Mouse (Mus musculus) heart, postnatal 0 days (tissue): ENCODE results near the gene Uchl5. TPM values are rescaled to one million over a fixed set of nuclear protein-coding genes. Genes with fewer than 3 reads are reported as not detected.

Experiments
- ATAC-seq: fragments of 200-750 bp; cut with Nextera tagmentation; 2 replicates; pipeline ENCODE4 v1.8.0; 2017; ENCODE audit warnings: low read depth, moderate number of reproducible peaks, moderate library complexity; ENCODE audit not compliant: insufficient read depth
- DNase-seq: peaks from one replicate; pipeline ENCODE4 v3.0.0-alpha.2; 2016; ENCODE audit warnings: low spot score
- H3K27ac ChIP-seq: fragments of 300-500 bp; sonication (generic); 2 replicates; pipeline ENCODE4 v1.5.1; 2014; ENCODE audit warnings: low read depth, mild to moderate bottlenecking
- H3K27me3 ChIP-seq: fragments of 300-500 bp; sonication (generic); 2 replicates; pipeline ENCODE4 v1.6.1; 2014; ENCODE audit warnings: low read length, mixed read lengths; ENCODE audit not compliant: control insufficient read depth, insufficient read depth
- H3K36me3 ChIP-seq: fragments of 300-500 bp; sonication (generic); replicated peaks from 2 replicates; pipeline ENCODE4 v1.6.1; 2014; ENCODE audit warnings: low read length, mixed read lengths; ENCODE audit not compliant: control insufficient read depth, insufficient read depth
- H3K4me1 ChIP-seq: fragments of 300-500 bp; sonication (generic); 2 replicates; pipeline ENCODE4 v1.6.1; 2014; ENCODE audit warnings: antibody characterized with exemption; ENCODE audit not compliant: control insufficient read depth, insufficient read depth
- H3K4me2 ChIP-seq: fragments of 300-500 bp; sonication (generic); 2 replicates; pipeline ENCODE4 v1.6.1; 2014; ENCODE audit warnings: low read depth, mild to moderate bottlenecking, low read length, moderate library complexity
- H3K4me3 ChIP-seq: fragments of 300-500 bp; sonication (generic); 2 replicates; pipeline ENCODE4 v1.5.1; 2014; ENCODE audit warnings: low read depth, low read length
- H3K9ac ChIP-seq: fragments of 300-500 bp; sonication (generic); replicated peaks from 2 replicates; pipeline ENCODE4 v1.6.1; 2014; ENCODE audit warnings: low read depth, low read length, mixed read lengths
- H3K9me3 ChIP-seq: fragments of 300-500 bp; sonication (generic); replicated peaks from 2 replicates; pipeline ENCODE4 v1.6.1; 2016; ENCODE audit warnings: low read length; ENCODE audit not compliant: control insufficient read depth
- CTCF ChIP-seq: IDR thresholded peaks from 2 replicates; pipeline ENCODE4 v1.5.1; 2016; ENCODE audit warnings: antibody characterized with exemption, control low read depth, low read depth
- EP300 ChIP-seq: IDR thresholded peaks from 2 replicates; pipeline ENCODE4 v1.6.1; 2016; ENCODE audit warnings: antibody characterized with exemption, low read depth
- WGBS: fragments of 180-500 bp; shearing (Covaris S2); extraction: QIAGEN DNeasy Blood & Tissue Kit; methylation state at CpG from one replicate; pipeline ENCODE4 v1.1.7; 2014; 5-methylcytosine and 5-hydroxymethylcytosine counted together
- polyA plus RNA-seq: library from polyadenylated mRNA; unstranded; fragments of >200 nt; fragmentation: Nextera tagmentation; extraction: Ambion mirVana; gene quantifications from 2 replicates; pipeline ENCODE4 v1.2.1, GENCODE M21; 2015
- total RNA-seq: library from RNA; depleted of rRNA; stranded (reverse); fragments of >200 nt; gene quantifications from 2 replicates; pipeline ENCODE4 v1.2.3, GENCODE M21; 2014; ENCODE audit warnings: low replicate concordance; rRNA removed

Gene Uchl5
- total and polyA plus RNA-seq, 2 experiments from 2014 or later = 5.8 to 46.4 TPM

DNA sequence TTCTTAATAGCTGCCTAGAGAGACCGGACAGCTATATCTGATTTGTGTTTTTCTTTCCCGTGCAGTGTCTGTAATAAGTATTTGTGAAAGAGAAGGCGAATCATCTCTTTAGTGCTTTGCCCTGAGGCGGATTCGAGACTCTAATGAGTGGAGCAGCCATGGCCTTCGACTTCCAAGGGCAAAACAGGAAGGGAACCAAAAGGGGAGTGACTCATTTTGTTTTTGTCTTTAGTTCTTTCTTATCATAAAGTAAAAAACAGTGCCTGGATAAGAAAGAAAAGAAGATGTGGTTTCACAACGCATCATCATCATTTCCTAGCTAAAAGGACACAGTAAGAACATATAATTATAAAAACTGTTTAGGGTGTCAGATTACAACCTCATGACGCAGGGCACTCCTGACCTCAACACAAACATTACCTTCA lies 76.6 kb downstream of the Uchl5 start:
- H3K27ac ChIP-seq = peak overlapping the region; percentile 38

DNA sequence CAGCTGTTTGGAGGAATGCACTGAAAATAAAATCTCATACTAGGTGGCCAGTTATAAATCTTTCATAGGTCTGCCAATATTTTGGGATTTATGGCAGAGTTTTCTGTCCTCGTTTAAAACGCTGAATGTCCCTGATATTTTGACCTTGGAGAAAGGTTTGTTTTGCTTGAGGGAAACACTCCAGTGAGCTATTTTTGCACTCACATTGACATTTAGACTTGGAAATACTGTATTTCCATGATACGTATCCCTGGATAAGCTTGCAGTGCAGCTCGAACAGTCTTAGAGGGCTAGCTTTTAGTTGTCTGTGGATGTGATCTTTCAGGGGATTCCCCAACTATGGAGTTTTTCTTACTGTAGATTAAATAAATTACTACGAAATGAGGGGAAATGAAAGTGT lies 78.6 kb downstream of the Uchl5 start:
- no peaks in the 10 kb centered on the region for H3K27me3 ChIP-seq
- DNase-seq = no peak
- no peak overlapping the region for H3K4me2 ChIP-seq
- H3K9me3 ChIP-seq = no peaks in the 10 kb centered on the region
- no peak overlapping the region for H3K4me3 ChIP-seq
- H3K27ac ChIP-seq = no peak overlapping the region
- no peak for TF ChIP-seq EP300
- no peak for TF ChIP-seq CTCF
- no peaks in the 10 kb centered on the region for H3K36me3 ChIP-seq
- no peaks in the 10 kb centered on the region for H3K4me1 ChIP-seq
- 57% methylated on average over 5 of the region's 5 CpGs for WGBS
- no peak for ATAC-seq
- no peak overlapping the region for H3K9ac ChIP-seq

More for the DNA sequence above, 76.6 kb downstream of the Uchl5 start:
- no peak for DNase-seq
- no peak overlapping the region for H3K4me3 ChIP-seq
- no peaks in the 10 kb centered on the region for H3K4me1 ChIP-seq
- no peaks in the 10 kb centered on the region for H3K9me3 ChIP-seq
- H3K9ac ChIP-seq = no peak overlapping the region
- H3K4me2 ChIP-seq = no peak overlapping the region
- H3K36me3 ChIP-seq = no peaks in the 10 kb centered on the region
- TF ChIP-seq EP300 (no peak), CTCF (no peak)
- ATAC-seq = no peak
- H3K27me3 ChIP-seq = no peaks in the 10 kb centered on the region
- 58% methylated on average over 8 of the region's 8 CpGs for WGBS

Other genes with a start within 250 kb of the Uchl5 start
- gene B3galt2, start 136.6 kb upstream of the Uchl5 start, total RNA-seq = under 0.01 TPM in 1 of 2 replicates, not detected in the other
- 0.05 and 0.08 TPM in 2 replicates for gene B3galt2, start 136.6 kb upstream of the Uchl5 start, polyA plus RNA-seq
- 4.3 and 9.9 TPM in 2 replicates for gene Cdc73, start 74.4 kb upstream of the Uchl5 start, total RNA-seq
- gene Cdc73, start 74.4 kb upstream of the Uchl5 start, polyA plus RNA-seq = 9.9 and 10.7 TPM in 2 replicates
- gene Glrx2, start 60.9 kb upstream of the Uchl5 start, total RNA-seq = 5.8 and 9.8 TPM in 2 replicates
- gene Glrx2, start 60.9 kb upstream of the Uchl5 start, polyA plus RNA-seq = 123 and 128 TPM in 2 replicates
- 13.1 and 14.9 TPM in 2 replicates for gene Trove2, start 204 bp upstream of the Uchl5 start, total RNA-seq
- gene Trove2, start 204 bp upstream of the Uchl5 start, polyA plus RNA-seq = 7.5 and 8.6 TPM in 2 replicates
- gene Rgs2, start 226.9 kb downstream of the Uchl5 start, total RNA-seq = 7.7 and 14.6 TPM in 2 replicates
- 41.7 and 45.8 TPM in 2 replicates for gene Rgs2, start 226.9 kb downstream of the Uchl5 start, polyA plus RNA-seq